Mouse (Mus musculus): ENCODE measurements around the gene Eif4e1b. TPM values are rescaled to one million over a fixed set of nuclear protein-coding genes. Genes with fewer than 3 reads are reported as not detected.

Gene Eif4e1b
- not detected in 2 replicates for total RNA-seq (2015)
- total RNA-seq (2017), result not detected in 2 replicates

DNA sequence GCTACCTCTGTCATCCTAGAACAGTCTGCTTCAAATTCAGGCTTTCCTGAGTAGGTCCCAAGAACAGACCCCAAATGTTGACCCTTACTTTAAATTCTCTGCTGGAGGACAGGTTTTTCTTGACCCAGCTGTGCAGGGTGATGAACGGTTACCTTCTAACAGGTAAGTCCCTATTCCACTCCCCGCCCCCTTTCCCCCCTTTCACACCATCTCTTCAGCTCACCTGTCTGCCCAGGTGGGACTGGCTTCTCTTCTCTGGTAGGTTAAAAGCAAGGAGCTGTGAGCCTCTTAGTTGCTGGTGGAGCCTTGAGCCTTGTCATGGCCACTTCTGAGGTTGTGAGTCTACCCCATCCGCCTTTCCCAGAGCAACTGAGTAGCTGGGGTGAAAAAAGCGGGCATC is at the start of gene Eif4e1b:
TSS of gene Eif4e1b (plus strand) at position 301 of the 400 bp plus-strand sequence.
- ATAC-seq (ENCODE audit: poor library complexity, severe bottlenecking), result no peak

DNA sequence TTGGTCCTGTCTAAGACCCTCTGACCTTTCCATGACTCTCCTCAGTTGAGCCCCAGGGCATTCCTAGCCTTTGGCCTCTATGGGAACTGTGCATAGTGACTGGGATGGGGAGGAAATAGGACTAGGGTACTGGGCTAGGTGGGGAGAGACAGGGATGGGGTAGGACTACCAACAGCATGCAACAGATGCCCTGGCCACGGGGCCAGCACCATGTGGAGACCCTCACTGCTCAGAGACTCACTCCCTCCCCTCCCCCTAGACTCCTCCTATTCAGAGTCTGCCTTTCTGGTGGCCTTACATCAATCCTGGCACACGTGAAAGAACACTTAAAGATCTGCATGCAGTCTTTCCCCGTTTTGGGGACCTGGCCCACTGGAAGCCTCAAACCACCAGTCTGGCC is 46.9 kb upstream of the Eif4e1b start:
- ATAC-seq (ENCODE audit: poor library complexity, severe bottlenecking), result no peak

DNA sequence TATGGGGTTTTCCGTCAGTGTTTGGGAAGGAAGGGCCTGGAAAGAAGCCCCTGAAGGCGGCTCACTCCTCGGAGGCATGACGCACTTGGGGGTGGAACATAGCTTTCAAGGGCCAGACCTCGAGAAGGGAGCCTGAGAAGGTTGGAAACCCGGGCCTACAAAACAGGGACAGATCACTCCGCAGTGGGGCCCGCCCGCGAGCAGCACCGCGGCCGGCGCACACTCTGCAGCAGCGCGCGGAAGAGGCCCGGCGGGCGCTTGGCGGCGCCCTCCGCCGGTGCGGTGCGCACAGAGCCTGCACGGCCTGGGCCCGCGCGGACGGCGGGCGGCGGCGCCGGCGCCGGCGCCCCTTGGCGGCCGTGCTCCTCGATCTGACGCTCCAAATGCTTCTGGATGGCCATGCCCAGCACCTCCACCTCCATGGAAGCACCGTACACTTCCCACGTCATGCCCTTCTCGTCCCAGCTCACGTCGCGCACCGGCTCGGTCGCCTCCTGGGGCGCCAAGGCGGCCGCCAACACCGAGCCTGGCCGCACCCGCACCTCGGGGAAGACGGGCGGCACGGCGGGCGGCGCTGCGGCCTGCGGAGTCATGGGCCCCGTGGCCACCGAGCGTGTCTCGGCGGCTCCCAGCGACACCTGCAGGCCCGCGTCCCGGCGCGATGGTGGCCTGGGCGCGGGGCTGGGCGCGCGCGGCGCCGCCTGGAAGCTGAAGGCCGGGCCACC is 46.1 kb upstream of the Eif4e1b start:
- no peak for ATAC-seq (ENCODE audit: poor library complexity, severe bottlenecking)

DNA sequence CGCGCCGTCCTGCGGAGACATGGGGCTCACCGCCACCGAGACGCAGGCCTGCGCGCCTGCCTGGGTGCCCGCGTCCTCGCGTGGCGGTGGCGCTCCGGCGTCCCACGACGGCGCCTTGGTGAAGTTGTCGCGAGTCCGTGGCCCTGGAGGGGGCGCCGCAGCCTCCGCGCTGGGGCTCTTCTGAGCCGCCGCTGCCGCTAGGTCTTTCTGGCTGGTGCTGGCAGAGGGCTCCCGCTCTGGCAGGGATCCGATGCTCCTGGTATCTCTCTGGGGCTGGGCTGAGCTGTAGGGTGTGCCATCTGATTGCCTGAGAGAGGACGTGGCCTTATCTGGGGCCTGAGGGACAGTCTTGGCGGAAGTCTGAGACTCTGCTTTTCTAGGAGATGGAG is 45.6 kb upstream of the Eif4e1b start:
- ATAC-seq (ENCODE audit: poor library complexity, severe bottlenecking), result no peak

DNA sequence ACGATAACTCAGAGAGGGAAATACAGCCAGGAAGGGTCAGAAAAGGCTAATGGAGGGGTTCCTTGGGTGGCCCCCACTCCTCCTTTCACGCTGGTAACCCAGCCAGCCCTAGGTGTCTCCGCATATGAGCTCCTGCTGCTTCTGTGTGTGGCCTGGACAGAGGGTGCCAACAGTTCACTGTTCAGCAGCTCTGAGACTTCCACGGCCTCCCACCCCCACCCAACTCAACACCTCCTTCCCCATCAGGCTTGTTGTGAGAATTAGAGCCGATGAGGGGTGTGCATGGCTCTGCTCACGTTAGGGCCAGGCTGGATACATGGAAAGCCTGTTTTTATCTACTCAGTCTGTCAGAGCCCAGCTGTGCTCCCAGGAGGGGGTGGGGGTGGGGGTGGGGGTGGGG is 37.7 kb upstream of the Eif4e1b start:
- ATAC-seq (ENCODE audit: poor library complexity, severe bottlenecking), result no peak

DNA sequence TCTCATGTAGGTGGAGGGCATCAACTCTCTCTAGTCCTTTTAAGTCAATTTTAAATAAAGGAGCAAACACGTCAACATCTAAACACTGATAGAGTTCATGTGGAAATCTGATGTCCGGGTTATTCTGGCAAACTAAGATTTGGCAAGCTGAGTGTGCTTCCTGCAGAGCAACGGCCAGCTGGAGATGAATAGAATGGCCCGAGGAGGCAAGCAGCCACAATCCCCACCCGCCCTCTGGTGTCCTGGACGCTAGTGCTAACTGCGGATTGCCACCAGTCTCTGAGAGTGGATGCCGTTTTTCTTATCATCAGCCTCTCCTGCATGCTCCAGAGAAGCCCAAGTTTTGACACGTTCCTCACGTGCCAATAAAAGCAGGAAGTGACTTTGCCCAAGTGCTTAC is 36.9 kb upstream of the Eif4e1b start:
- no peak for ATAC-seq (ENCODE audit: poor library complexity, severe bottlenecking)

DNA sequence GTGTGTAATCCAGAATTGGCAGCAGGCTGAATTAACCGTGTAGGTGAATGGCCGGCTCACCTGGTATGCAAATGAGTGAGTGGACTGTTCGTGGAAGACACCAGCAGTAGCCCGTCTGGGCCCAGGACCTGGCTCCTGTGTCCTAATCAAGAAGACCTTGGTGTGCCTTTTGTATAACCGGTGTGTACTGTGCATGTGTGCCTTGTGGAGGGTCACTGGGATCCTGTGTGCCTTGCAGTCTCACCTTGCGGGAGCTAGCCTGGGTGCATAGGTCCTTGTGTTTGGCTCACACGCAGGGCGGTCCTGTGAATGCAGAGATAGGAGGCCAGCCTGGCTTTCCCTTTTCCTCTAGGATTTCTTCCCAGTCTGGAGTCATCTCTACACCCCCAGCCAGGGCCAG is 35.6 kb upstream of the Eif4e1b start:
- no peak for ATAC-seq (ENCODE audit: poor library complexity, severe bottlenecking)

DNA sequence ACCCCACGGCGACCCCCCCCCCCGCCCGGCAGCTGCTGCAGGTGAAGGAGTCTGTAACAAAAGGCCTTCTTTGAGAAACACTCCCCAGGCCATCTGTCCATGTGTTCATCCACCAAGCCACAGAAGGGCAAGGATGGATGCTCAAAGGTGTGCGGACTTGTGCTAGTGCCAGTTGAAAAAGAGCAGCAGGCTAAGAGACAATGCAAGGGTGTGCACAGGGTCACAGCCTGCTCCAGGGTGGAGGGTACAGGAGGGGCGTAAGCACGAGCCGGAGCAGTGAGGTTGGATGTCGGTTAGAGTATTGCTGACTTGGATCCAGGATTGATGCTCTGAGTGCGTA is 35.1 kb upstream of the Eif4e1b start:
- no peak for ATAC-seq (ENCODE audit: poor library complexity, severe bottlenecking)

DNA sequence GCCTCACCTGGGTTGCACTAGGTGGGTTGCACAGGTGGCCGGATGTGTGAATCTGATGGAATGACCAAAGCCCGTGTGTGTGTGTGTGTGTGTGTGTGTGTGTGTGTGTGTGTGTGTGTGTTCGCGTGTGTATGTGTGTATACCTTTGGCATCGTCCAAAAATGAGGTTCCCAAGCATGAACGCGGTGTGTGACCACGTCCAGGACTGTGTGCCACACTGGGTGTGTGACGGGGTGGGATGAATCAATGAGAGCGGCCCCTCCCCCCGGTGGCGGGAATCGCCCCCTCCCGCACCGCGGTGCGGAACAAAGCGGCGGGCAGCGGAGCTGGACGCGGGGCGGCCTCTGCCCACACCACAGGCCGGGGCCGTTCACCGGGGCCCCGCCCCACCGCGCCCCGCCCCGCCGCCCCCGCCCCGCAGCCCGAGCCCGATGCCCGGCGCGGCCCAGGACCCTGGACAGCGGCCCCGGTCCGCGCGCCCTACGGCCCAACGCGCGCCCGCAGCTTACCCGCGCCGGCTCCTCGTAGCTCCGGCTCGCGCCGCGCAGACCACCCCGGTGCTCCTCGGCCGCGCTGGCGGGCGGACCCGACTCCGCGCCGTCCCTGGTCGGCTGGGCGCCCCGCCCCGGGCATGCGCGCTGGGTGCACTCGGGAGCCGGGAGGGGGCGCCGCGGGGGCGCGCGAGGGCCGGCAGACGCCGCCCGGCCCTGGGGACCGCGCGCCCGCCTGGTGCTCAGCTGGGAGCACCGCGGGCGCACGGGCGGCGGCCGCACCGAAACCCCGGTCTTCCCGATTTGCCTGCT is 34.5 kb upstream of the Eif4e1b start:
- no peak for ATAC-seq (ENCODE audit: poor library complexity, severe bottlenecking)

DNA sequence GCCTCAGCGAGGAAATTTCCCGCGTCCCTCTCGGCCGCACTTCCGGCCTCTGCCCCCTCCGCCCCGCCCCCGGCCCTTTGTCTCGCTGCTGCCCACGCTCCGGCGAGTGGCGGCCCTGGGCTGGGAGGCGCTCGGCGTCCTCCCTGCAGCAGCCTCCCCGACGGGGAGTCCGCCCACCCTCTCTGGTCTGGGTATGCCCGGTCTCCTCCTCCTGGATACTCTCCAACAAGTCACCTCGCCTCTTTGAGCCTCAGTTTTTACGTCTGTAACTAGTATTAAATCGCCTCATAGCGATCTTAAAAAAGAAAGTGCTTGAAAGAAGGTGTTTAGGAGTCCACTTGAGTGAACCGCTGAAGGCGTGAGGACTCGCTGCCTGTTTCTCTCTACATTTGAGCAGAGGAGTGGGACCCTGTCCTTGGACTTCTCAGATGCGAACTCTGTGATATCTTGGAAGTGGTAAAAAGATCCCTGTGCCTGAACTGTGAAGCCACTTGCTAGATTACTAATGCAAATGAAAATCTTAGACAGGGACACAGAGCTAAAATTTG is 33.9 kb upstream of the Eif4e1b start, which contains the start of gene Gprin1:
TSS of gene Gprin1 (minus strand) at position 11 of the 548 bp plus-strand sequence.
- ATAC-seq (ENCODE audit: poor library complexity, severe bottlenecking), result no peak

DNA sequence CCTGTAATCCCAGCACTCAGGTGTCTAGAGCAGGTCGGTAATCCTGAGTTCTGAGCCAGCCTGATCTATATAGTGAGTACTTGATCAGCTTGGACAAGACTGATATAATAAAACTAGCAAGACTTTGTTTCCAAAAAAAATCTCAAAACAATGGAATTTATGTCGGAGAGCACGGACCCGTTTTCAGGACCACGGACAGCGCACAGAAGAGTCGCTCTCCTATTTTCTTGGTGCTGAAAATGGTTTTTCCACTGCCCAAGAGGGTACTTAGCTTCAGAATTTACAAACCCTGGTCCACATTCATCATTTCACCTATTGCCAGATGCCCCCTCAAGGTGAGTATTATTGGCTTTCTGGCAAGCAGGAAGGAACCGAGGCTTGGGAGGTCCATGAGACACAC is 33.1 kb upstream of the Eif4e1b start:
- no peak for ATAC-seq (ENCODE audit: poor library complexity, severe bottlenecking)

DNA sequence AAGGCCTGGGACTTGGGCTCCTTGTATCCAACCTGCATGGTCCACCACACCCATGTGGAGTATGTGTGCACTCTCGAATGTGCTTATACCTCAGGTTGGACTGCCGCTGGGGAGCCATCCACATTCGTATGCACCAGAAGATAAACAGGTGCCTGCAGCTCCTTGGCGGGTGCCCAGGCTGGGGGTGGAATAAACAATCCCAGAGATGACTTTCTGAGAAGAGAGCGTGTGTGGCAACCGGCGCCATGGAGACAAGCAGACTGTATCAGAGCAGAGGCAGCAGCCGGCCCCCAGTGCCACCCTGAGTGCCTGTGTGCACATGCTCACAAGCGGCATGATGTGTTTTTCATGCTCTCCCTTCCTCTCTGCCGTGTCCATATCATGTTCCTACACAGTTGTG is 31.1 kb upstream of the Eif4e1b start:
- no peak for ATAC-seq (ENCODE audit: poor library complexity, severe bottlenecking)

DNA sequence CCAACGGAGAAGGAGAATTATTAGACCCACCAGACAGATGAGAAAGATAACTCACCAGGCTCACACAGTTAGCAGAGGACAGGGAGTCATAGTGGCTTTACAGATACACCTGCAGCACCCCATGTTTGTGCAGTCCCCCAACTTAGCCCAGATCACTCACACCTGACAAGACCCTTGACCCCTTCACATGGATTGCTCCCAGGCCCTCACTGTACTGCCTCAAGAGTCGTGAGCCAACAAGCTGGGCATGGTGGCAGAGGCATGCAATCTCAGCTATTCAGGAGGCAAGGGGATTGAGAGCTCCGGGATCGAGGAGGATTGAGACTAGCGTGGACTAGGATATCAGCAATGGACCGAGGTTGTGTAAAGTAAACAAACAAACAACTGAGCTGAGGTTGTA is 30.1 kb upstream of the Eif4e1b start:
- ATAC-seq (ENCODE audit: poor library complexity, severe bottlenecking), result no peak

DNA sequence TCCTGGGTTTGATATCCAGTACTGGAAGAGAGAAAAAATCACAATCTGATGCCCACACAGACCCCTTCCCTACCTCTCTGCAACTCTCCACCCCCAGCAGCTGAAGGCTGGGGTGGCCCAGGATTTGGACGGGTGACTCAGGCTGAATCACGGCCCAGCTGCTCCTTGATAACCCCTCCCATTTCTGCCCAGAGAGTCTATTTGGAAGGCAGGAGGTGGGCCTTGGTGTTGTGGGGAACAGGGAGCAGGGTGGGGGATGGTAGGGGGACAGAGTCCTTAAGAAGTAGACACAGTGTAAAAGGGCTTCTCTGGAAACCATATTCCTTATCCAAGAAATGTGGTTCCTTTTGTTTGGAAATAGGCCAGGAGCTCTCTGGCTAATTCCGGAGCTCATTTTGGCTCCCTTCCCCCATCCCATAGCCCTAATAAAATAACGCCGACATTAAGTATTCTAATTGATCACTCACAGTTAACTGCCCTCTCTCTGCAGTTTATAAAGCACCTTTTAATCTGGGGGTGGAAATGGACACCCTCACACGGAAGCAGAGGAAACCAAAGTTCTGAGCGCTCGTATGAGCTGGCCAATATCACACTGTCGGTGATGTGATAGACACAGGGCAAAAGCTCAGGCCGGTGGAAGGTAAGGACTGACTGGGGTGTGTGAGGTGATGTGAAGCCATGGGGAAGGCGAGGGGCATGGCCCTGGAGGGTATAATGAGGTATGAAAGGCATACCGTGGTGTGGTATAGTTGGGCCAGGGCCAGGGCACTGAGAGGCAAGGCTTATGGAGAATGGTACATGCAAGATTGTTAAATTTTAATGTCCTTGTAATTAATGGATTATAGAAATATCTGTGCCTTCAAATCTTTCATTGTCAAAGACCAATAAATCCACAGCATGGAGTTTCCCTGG is 29.4 kb upstream of the Eif4e1b start:
- ATAC-seq (ENCODE audit: poor library complexity, severe bottlenecking), result no peak

DNA sequence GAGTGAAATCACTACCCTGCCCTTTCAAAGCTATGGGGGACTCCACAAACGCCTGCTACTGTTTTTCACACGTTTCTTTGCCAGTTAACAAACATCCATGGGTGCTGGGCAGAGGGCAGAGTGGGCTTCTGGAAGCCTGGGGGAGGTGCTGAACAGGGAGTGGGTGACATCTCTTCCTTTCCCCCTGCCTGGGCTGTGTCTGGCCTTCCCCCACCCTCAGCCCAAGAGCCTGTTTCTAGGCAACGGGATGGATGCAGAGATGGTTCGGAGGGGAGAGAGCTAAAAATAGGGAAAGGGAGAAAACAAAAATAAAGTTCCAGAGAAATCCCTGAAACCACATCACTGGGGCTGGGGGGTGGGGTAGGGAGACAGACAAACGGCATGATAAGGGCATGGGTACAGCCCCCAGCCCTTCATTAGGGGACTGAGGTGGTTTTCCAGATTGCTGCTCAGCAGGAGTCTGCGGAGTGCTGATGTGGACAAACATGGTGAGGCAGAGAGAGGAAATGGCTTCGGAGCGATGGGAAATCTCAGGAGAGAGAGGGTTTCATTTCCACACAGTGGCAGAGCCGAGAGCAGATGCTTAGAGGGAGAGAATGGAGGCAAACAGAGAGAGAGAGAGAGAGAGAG is 28.5 kb upstream of the Eif4e1b start:
- no peak for ATAC-seq (ENCODE audit: poor library complexity, severe bottlenecking)

DNA sequence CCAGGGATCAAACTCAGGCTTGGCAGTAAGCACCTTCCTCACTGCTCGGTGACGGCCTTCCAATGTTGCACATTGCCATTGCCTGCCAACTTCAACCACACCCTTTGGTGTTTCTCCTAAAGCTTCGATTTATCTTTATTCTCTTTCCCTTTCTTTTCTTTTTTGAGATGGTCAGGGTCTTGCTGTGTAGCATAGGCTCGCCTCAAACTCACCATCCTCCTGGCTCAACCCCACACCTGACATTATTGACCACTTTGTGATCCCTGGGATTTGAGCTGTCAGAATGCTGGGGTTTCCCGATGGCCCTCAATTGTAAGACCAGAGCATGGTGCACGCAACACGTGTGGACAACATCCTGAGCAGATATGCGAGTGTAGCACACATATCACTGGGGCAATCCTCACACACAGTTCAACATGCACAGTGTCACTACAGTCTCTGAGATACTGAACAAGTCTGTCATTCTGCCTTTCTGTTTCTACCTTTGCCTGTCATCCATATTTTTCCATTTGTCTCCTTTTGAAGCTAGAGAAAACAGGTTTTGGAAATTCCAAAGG is 27.6 kb upstream of the Eif4e1b start:
- no peak for ATAC-seq (ENCODE audit: poor library complexity, severe bottlenecking)

DNA sequence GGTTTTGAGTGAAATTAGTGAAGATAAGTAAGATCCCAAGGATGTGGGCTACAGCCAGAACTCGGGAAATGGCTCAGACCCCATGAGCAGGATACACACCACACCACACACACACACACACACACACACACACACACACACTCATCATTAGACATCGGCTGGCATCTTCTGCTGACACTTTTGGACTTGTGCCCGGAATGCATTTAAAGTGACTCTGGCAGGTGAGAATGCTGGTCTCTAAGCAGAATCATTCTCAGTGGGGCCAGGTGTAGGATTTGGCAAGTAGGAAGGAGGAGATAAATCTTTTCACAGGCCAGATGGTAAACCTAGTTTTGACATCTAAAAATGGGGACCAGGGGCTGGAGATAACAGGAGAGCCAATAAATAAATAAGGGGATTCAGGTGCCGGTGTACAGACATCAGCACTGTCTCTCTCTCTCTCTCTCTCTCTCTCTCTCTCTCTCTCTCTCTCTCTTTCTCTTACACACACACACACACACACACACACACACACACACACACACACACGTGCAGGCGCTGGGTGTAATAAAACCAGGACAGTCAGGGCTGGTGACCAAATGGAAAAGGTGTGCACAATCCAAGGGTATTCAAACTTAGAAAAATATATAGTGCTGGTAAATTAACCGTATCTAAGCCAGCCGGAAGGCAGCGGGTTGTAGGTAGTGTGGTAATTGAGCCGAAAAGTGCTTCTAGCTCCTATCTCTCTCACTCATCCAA is 26.5 kb upstream of the Eif4e1b start:
- no peak for ATAC-seq (ENCODE audit: poor library complexity, severe bottlenecking)

DNA sequence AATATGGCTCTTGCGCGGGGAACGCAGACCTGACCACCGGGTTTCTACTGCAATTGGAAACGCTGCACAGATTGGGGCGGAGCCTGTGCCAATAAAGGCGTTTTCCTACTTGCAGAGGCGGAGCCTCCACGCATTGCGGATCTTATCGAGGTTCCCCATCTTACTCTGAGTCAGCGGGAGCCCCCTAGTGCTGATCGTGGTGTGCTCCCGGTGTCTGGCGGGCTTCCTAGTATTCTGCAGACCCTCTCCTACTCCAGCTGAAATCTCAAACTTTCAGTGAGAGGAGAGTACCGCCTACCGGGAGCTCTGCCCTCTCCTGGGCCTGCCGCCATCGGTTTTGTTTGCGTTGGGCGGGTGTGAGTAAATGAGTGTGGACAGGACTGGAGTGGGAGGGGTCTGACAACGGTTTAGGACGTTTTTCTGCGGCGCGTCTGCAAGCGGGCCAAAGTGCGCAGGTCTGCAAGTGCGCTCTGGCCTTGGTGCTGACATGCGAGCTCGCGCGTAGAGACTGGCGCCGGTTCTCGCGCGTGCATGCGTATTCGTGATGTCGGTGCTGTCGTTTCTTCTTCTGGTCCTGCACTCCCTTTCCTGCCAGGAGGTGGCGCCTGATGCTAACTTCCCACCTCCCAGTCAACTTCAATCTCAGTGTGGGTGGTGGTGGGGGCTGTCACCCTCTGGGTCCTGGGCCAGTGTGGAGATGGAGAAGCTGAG is 25.6 kb upstream of the Eif4e1b start:
- ATAC-seq (ENCODE audit: poor library complexity, severe bottlenecking), result peak; percentile 69

All from megakaryocyte, adult 5-6 weeks (primary cell).